Mouse (Mus musculus) midbrain, embryonic 16.5 days (tissue): ENCODE measurements around the gene Sema3d. TPM values are rescaled to one million over a fixed set of nuclear protein-coding genes. Genes with fewer than 3 reads are reported as not detected.

Source experiments
- ATAC-seq: fragments of 200-750 bp; cut with Nextera tagmentation; 2 replicates; pipeline ENCODE4 v1.8.0; 2017; ENCODE audit warnings: moderate TSS enrichment
- H3K27ac ChIP-seq: fragments of 300-500 bp; sonication (generic); 2 replicates; pipeline ENCODE4 v1.5.1; 2014; ENCODE audit warnings: mild to moderate bottlenecking, low read length, mixed read lengths
- H3K27me3 ChIP-seq: fragments of 300-500 bp; sonication (generic); 2 replicates; pipeline ENCODE4 v1.6.1; 2014; ENCODE audit warnings: low read depth, low read length, mixed read lengths; ENCODE audit not compliant: control insufficient read depth, insufficient read depth
- H3K36me3 ChIP-seq: fragments of 300-500 bp; sonication (generic); 2 replicates; pipeline ENCODE4 v1.6.1; 2014; ENCODE audit warnings: mild to moderate bottlenecking, low read length, moderate library complexity, mixed read lengths; ENCODE audit not compliant: control insufficient read depth, insufficient read depth
- H3K4me1 ChIP-seq: fragments of 300-500 bp; sonication (generic); 2 replicates; pipeline ENCODE4 v1.6.1; 2014; ENCODE audit warnings: mild to moderate bottlenecking, low read length, mixed read lengths; ENCODE audit not compliant: control insufficient read depth, insufficient read depth
- H3K4me2 ChIP-seq: fragments of 300-500 bp; sonication (generic); 2 replicates; pipeline ENCODE4 v1.6.1; 2014; ENCODE audit warnings: mild to moderate bottlenecking, low read length, mixed read lengths
- H3K4me3 ChIP-seq: fragments of 300-500 bp; sonication (generic); 2 replicates; pipeline ENCODE4 v1.5.1; 2014; ENCODE audit warnings: low read depth, mild to moderate bottlenecking, low read length, moderate library complexity, mixed read lengths
- H3K9ac ChIP-seq: fragments of 300-500 bp; sonication (generic); 2 replicates; pipeline ENCODE4 v1.6.1; 2014; ENCODE audit warnings: low read depth, low read length, mixed read lengths
- H3K9me3 ChIP-seq: fragments of 300-500 bp; sonication (generic); replicated peaks from 2 replicates; pipeline ENCODE4 v1.6.1; 2014; ENCODE audit warnings: mild to moderate bottlenecking, low read length, mixed read lengths; ENCODE audit not compliant: control insufficient read depth, poor library complexity, severe bottlenecking
- WGBS: fragments of 180-500 bp; shearing (Covaris S2); extraction: QIAGEN DNeasy Blood & Tissue Kit; methylation state at CpG from one replicate; pipeline ENCODE4 v1.1.7; 2014; 5-methylcytosine and 5-hydroxymethylcytosine counted together
- polyA plus RNA-seq: library from polyadenylated mRNA; unstranded; fragments of >200 nt; fragmentation: Nextera tagmentation; extraction: Ambion mirVana; gene quantifications from 2 replicates; pipeline ENCODE4 v1.2.1, GENCODE M21; 2015

Sema3d gene
- polyA plus RNA-seq, result 1.2 and 2.2 TPM in 2 replicates

DNA sequence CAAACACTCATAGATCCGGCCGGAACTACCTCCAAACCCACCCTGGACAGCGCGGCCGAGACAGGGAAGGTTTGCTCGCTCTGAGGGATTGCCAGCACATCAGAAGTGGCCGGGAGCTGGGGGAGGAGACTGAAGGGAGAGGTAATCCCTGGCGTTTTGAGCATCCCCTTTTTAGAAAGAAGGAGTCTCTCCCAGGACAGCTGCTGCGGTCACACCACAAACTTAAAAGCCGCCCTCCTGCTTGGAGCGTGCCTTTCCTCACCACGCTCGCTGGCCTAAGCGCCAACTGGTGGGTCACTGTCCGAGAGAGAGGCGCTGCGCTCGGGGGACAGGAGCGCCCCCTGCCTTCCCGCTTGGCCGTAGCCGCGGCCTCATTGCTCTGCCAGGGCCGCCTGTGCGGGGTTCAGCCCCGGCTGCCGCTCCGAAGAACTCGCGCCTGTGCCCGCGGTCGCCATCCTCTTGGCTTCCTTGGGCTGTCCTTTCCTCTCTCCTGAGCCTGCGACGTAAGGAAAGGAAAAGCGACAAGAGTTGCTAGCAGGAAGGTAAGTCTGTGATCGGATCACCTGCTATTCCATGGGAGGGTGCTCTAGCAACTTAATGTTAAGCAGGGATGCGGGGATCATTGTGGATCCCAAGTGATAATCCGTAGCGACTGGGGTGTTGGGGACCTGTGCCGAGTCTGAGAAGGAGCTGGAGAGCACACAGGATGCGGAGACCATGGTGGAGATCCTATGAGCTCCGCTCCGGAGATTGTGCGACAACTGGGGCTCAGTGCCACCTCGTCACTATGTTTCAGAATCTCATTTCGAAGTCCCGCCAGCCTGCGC is at the start of gene Sema3d:
Gene Sema3d, plus strand, starts transcription at position 253 of the 827 bp plus-strand sequence.
- Histone ChIP-seq H3K27me3 (peaks cover 8% of the 10 kb centered on the region), H3K9me3 (no peaks in the 10 kb centered on the region), H3K4me2 (peak within 1 kb of the TSS; percentile 76), H3K4me1 (peaks cover 5% of the 10 kb centered on the region; the same call in 1 of the 2 replicates), H3K9ac (peak within 1 kb of the TSS; percentile 42), H3K4me3 (peak within 1 kb of the TSS; percentile 57), H3K27ac (no peak within 1 kb of the TSS), H3K36me3 (no peaks in the 10 kb centered on the region)
- peak; percentile 99 for ATAC-seq
- WGBS, result under 1% methylated on average over 49 of the region's 49 CpGs

DNA sequence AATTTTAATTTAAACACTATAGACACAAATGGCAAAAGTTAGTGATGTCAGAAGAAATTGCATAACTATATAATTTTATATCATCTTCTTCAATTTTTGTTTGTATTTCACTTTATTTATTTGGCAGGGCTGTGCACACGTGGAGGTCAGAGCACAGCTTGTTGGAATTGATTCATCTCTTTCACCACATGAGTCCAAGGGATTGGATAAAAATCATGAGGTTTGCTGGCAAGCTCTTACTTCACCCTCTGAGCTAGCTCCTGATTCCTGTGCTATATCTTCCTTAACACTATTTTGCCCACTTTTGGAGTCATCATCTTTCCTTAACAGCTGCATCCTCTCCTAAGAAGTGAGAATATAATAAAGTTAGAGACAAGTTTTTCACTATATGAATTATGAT is 5.9 kb upstream of the Sema3d start:
- no peak for ATAC-seq
- Histone ChIP-seq H3K9ac (no peak overlapping the region), H3K4me2 (no peak overlapping the region), H3K36me3 (no peaks in the 10 kb centered on the region), H3K9me3 (no peaks in the 10 kb centered on the region), H3K27ac (no peak overlapping the region), H3K4me3 (no peak overlapping the region), H3K4me1 (no peaks in the 10 kb centered on the region), H3K27me3 (no peaks in the 10 kb centered on the region)
- 72% methylated on average over 1 of the region's 1 CpGs for WGBS

DNA sequence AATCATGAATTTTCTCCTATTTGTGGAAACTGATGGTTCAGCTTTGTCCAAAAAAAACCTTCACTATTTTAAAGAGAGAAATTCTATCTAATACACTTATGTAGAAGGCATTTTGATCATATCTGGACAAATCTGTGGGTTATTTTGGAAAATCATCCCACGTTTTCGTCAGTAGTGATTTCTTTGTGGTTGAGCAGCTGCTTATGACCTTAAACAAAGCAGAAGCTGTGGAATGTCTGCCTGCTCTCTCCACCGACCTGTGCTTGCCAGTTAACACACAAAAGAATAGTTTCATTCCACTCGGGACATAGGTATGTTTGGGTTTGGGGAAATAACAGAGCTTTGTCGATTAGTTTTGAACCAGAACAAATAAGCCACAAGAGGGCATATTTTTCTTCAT is 4.3 kb upstream of the Sema3d start:
- Histone ChIP-seq H3K4me1 (peaks cover under 1% of the 10 kb centered on the region; the same call in 1 of the 2 replicates), H3K27me3 (no peaks in the 10 kb centered on the region), H3K9ac (no peak overlapping the region), H3K27ac (no peak overlapping the region), H3K36me3 (no peaks in the 10 kb centered on the region), H3K4me2 (no peak overlapping the region), H3K9me3 (no peaks in the 10 kb centered on the region), H3K4me3 (no peak overlapping the region)
- ATAC-seq, result no peak
- 53% methylated on average over 5 of the region's 5 CpGs for WGBS

DNA sequence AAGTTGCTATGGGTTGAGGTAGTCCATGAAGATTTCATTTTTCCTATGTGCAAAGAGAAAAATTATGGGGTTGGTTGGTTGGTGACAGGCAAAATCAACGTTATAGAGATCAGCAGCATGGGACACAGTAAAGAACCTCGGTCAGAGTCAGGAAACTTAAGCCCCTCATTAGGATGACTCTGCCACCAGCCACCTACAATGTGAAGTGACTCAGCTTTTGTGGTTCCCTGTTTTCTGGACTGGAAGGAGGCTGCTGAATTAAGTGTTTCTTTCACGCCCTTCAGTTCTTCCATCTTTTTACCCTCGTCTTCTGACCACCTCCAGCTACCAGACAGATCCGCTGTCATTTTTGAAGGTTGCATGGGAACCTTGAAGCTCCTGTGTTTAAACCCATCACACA is 1.2 kb upstream of the Sema3d start:
- H3K27me3 ChIP-seq, result peaks cover 8% of the 10 kb centered on the region
- ATAC-seq, result no peak
- H3K4me1 ChIP-seq, result peaks cover 5% of the 10 kb centered on the region; the same call in 1 of the 2 replicates
- H3K4me3 ChIP-seq, result no peak overlapping the region
- no peak overlapping the region for H3K27ac ChIP-seq
- 68% methylated on average over 5 of the region's 5 CpGs for whole genome bisulfite sequencing
- no peaks in the 10 kb centered on the region for H3K9me3 ChIP-seq
- no peaks in the 10 kb centered on the region for H3K36me3 ChIP-seq
- no peak overlapping the region for H3K4me2 ChIP-seq
- no peak overlapping the region for H3K9ac ChIP-seq

DNA sequence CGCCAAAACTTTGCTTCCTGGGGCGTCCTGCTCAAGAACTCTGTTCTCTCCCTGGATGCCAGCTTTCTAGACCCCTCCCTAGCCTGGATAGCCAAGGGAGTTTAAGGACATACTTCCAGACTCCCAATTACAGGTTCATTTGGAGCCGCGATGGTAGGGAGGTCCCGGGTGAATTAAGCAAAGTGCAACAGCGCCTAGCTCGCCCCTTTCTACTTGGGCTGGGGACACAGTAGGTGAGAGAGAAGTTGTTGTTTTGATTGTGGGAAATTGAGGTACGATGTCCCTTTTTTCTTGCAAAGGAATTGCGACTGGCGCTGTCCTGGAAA is 738 bp downstream of the Sema3d start:
- H3K9me3 ChIP-seq, result no peaks in the 10 kb centered on the region
- H3K4me1 ChIP-seq, result peaks cover 5% of the 10 kb centered on the region; the same call in 1 of the 2 replicates
- WGBS, result 3% methylated on average over 10 of the region's 10 CpGs
- no peaks in the 10 kb centered on the region for H3K36me3 ChIP-seq
- peak overlapping the region; percentile 76 for H3K4me2 ChIP-seq
- H3K4me3 ChIP-seq, result peak overlapping the region; percentile 57
- no peak overlapping the region for H3K27ac ChIP-seq
- peaks cover 8% of the 10 kb centered on the region for H3K27me3 ChIP-seq
- H3K9ac ChIP-seq, result peak overlapping the region; percentile 42
- ATAC-seq, result no peak

DNA sequence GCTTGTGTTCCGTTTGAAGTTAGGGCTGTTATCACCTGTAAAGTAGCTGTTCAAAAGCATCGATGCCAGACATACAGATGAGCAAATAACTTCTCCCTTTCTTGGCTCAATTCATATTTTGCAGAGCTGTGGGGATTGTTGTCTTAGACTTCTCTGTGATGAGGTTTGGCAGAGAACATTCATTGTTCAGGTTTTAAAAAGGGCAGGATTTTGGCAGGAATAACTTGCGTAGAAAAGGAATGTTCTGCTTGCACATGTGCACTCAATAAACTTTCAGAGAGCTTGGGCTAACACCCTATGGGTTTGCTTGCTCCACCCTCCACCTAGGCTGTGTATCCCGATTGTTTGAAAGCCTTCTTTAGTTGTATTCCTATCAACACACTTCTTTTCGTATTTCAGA is 9.5 kb downstream of the Sema3d start:
- no peak overlapping the region for H3K4me3 ChIP-seq
- H3K27me3 ChIP-seq, result no peaks in the 10 kb centered on the region
- no peak overlapping the region for H3K9ac ChIP-seq
- no peaks in the 10 kb centered on the region for H3K36me3 ChIP-seq
- 89% methylated on average over 5 of the region's 5 CpGs for WGBS
- H3K9me3 ChIP-seq, result no peaks in the 10 kb centered on the region
- H3K4me1 ChIP-seq, result no peaks in the 10 kb centered on the region
- no peak for ATAC-seq
- H3K4me2 ChIP-seq, result no peak overlapping the region
- H3K27ac ChIP-seq, result no peak overlapping the region

DNA sequence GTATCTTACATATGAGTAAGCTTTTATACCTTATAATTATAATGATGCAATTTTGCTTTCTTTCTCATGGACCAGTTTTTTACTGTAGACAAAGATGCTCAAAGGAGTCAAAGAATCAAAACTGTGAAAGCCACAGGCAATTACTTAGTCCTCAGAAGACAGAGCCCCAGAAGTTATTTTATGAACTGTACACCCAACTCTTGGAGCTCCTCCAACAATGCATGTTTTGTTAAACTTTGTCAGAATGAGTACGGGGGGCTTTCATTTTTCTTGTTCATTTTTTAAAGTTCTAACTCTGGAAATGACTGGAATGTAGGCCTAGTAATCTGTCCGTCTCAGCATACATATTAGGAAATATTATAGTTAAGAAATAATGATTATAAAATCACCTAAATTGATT is 16.1 kb downstream of the Sema3d start:
- WGBS, result 88% methylated on average over 2 of the region's 2 CpGs
- H3K36me3 ChIP-seq, result no peaks in the 10 kb centered on the region

DNA sequence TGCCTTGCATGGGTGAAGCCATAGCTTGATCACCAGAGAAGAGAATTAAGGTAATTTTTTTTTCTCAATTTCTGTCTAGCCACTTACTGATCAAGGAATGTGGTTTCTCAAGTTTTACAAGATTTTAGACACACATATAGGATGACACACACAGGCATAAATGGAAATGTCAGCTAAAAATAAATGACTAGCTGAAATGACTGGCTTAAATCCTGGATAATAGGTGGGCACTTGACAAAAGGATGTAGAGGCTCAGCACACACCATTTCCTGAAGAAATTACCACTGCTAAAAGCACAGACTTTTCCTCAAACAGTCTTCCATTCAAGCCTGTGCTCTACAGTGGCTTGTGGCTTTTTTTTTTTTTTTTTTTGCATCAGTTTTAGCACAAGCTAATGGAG is 21.0 kb downstream of the Sema3d start:
- Histone ChIP-seq H3K9ac (no peak overlapping the region), H3K27me3 (no peaks in the 10 kb centered on the region), H3K4me1 (no peaks in the 10 kb centered on the region), H3K36me3 (no peaks in the 10 kb centered on the region), H3K9me3 (no peaks in the 10 kb centered on the region), H3K27ac (no peak overlapping the region), H3K4me2 (no peak overlapping the region), H3K4me3 (no peak overlapping the region)
- no peak for ATAC-seq

More for the DNA sequence above, 16.1 kb downstream of the Sema3d start:
- Histone ChIP-seq H3K4me2 (no peak overlapping the region), H3K27ac (no peak overlapping the region), H3K9ac (no peak overlapping the region), H3K4me1 (no peaks in the 10 kb centered on the region), H3K4me3 (no peak overlapping the region), H3K27me3 (no peaks in the 10 kb centered on the region), H3K9me3 (no peaks in the 10 kb centered on the region)
- ATAC-seq, result no peak

DNA sequence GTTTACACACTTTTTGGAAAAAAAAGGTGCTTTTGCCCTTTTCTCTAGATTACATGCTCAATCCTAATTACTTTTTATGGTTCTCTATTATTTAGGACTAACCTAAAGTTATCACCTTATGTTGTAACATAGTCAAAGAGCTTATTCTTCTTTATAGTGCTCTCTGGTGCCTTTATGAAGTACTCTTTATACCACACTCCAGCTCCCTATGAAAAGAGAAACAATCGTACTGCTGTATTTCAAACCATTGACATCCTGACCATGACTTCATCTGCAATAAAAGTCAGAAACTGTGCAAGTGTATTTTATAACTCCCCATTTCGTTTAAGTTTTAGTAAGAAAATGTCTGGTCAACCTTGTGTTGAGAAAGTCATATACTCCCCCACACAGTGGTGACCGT is 29.4 kb downstream of the Sema3d start:
- Histone ChIP-seq H3K4me3 (no peak overlapping the region), H3K36me3 (no peaks in the 10 kb centered on the region), H3K27ac (no peak overlapping the region), H3K9me3 (no peaks in the 10 kb centered on the region), H3K9ac (no peak overlapping the region), H3K4me1 (no peaks in the 10 kb centered on the region), H3K4me2 (no peak overlapping the region), H3K27me3 (no peaks in the 10 kb centered on the region)
- 74% methylated on average over 3 of the region's 3 CpGs for WGBS
- no peak for ATAC-seq
